Mouse (Mus musculus): ENCODE data around the gene Ube2d1. TPM values are rescaled to one million over a fixed set of nuclear protein-coding genes. Genes with fewer than 3 reads are reported as not detected.
A peak's percentile ranks its signal among the peaks of the same experiment; 100 is the strongest.

The Ube2d1 gene
- polyA plus RNA-seq, 1 experiment from 2014 or later: 177 TPM

GRCm38 (mm10) chr10:71316056-71316455 lies 31.0 kb upstream of the Ube2d1 start:
- no peaks in the 10 kb centered on the region for H3K9me3 ChIP-seq
- no peak overlapping the region for H3K9ac ChIP-seq
- no peaks in the 10 kb centered on the region for H3K36me3 ChIP-seq

DNA sequence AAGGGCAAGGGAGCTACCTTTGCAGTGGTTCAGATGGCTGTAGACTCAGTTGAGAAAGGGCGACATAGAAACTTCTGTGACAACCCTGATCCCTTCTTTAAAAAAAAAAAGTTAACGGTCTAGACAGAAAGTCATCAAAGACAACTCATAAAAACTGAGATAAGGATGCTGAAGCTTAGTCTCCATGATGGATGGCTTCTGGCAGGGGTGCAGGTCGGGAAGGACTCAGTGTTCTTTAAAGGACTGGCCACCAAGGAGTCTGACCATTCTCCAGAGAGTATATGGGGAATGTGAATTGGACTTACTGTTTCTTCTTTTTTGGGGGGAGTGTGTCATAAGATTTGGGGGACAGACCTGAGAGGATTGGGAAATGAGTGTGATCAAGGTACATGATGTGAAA lies 29.5 kb upstream of the Ube2d1 start:
- H3K36me3 ChIP-seq: no peaks in the 10 kb centered on the region

More at GRCm38 (mm10) chr10:71316056-71316455, 31.0 kb upstream of the Ube2d1 start:
- Histone ChIP-seq H3K4me2 (replicated peaks) (no peak overlapping the region), H3K4me1 (no peaks in the 10 kb centered on the region), H3K27ac (no peak overlapping the region), H3K4me3 (no peak overlapping the region), H3K27me3 (replicated peaks) (no peaks in the 10 kb centered on the region)
- 85% methylated on average over 11 of the region's 11 CpGs for WGBS
- ATAC-seq (ENCODE audit: low FRiP score, low read depth): no peak

GRCm38 (mm10) chr10:71310288-71310687 lies 25.2 kb upstream of the Ube2d1 start:
- no peak for ATAC-seq (ENCODE audit: low FRiP score, low read depth)
- Histone ChIP-seq H3K4me2 (replicated peaks) (no peak overlapping the region), H3K27ac (no peak overlapping the region), H3K27me3 (replicated peaks) (no peaks in the 10 kb centered on the region), H3K4me3 (no peak overlapping the region), H3K36me3 (no peaks in the 10 kb centered on the region), H3K9me3 (no peaks in the 10 kb centered on the region), H3K9ac (no peak overlapping the region), H3K4me1 (no peaks in the 10 kb centered on the region)
- WGBS: 68% methylated on average over 3 of the region's 3 CpGs

More for the DNA sequence above, 29.5 kb upstream of the Ube2d1 start:
- no peaks in the 10 kb centered on the region for H3K9me3 ChIP-seq
- no peak overlapping the region for H3K4me3 ChIP-seq
- 82% methylated on average over 3 of the region's 3 CpGs for WGBS
- no peak for ATAC-seq (ENCODE audit: low FRiP score, low read depth)
- no peak overlapping the region for H3K27ac ChIP-seq
- no peaks in the 10 kb centered on the region for H3K4me1 ChIP-seq
- H3K27me3 ChIP-seq (replicated peaks): no peaks in the 10 kb centered on the region
- H3K9ac ChIP-seq: no peak overlapping the region
- no peak overlapping the region for H3K4me2 ChIP-seq (replicated peaks)

DNA sequence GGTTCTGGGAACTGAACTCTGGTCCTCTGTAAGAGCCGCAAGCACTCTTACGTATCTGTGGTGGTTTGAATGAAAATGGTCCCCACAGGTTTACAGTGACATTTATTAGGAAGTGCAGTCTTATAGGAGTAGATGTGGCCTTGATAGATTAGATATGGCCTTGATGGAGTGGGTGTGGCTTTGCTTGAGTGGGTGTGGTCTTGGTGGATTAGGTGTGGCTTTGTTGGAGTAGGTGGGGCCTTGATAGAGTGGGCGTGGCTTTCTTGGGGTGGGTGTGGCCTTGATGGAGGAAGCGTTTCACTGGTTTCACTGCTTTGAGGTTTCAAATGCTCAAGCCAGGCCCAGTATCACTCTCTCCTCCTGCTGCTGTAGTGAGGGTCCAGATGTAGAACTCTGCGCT lies 23.1 kb upstream of the Ube2d1 start:
- H3K4me2 ChIP-seq (replicated peaks): no peak overlapping the region
- H3K4me3 ChIP-seq: no peak overlapping the region
- H3K36me3 ChIP-seq: no peaks in the 10 kb centered on the region
- no peak overlapping the region for H3K27ac ChIP-seq
- no peaks in the 10 kb centered on the region for H3K27me3 ChIP-seq (replicated peaks)
- no peak for ATAC-seq (ENCODE audit: low FRiP score, low read depth)
- WGBS: 89% methylated on average over 5 of the region's 5 CpGs
- H3K4me1 ChIP-seq: no peaks in the 10 kb centered on the region
- H3K9ac ChIP-seq: no peak overlapping the region
- no peaks in the 10 kb centered on the region for H3K9me3 ChIP-seq

DNA sequence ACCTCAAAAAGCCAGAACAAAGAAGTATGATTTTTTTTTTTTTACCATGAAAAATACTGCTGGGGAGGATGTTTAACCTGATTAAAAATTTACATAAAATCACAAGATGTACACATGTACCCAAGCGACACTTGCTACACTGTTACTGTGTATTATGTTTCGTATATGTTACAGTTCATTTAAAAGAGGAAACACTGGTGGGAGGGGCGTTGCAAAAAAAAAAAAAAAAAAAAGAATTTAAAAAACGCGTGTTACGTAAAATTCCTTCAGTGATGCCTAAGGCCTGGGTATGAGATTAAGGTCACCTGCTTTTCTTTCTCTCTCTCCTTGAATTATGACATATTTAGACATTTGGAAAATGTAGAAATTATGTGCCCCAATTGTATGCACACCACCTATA lies 21.7 kb upstream of the Ube2d1 start:
- H3K9me3 ChIP-seq: no peaks in the 10 kb centered on the region
- WGBS: 75% methylated on average over 6 of the region's 6 CpGs
- no peak for ATAC-seq (ENCODE audit: low FRiP score, low read depth)
- no peak overlapping the region for H3K4me2 ChIP-seq (replicated peaks)
- H3K4me3 ChIP-seq: no peak overlapping the region
- H3K9ac ChIP-seq: no peak overlapping the region
- H3K4me1 ChIP-seq: no peaks in the 10 kb centered on the region
- no peaks in the 10 kb centered on the region for H3K27me3 ChIP-seq (replicated peaks)
- no peak overlapping the region for H3K27ac ChIP-seq
- H3K36me3 ChIP-seq: no peaks in the 10 kb centered on the region

- no peak overlapping the region for H3K4me3 ChIP-seq
- peak overlapping the region; percentile 49 for H3K4me2 ChIP-seq (replicated peaks)
- H3K9ac ChIP-seq: no peak overlapping the region
- H3K9me3 ChIP-seq: no peaks in the 10 kb centered on the region
- 28% methylated on average over 6 of the region's 6 CpGs for WGBS
- no peaks in the 10 kb centered on the region for H3K36me3 ChIP-seq
- no peaks in the 10 kb centered on the region for H3K4me1 ChIP-seq
- no peaks in the 10 kb centered on the region for H3K27me3 ChIP-seq (replicated peaks)
- no peak overlapping the region for H3K27ac ChIP-seq
- ATAC-seq (ENCODE audit: low FRiP score, low read depth): 0 out of 2 replicates have a peak, but pooled peaks have one; percentile 51
Measured at GRCm38 (mm10) chr10:71306190-71306589, 21.1 kb upstream of the Ube2d1 start.

- no peak overlapping the region for H3K4me2 ChIP-seq (replicated peaks)
- no peaks in the 10 kb centered on the region for H3K27me3 ChIP-seq (replicated peaks)
- no peak overlapping the region for H3K4me3 ChIP-seq
- H3K9ac ChIP-seq: no peak overlapping the region
- no peak overlapping the region for H3K27ac ChIP-seq
- ATAC-seq (ENCODE audit: low FRiP score, low read depth): no peak
- H3K4me1 ChIP-seq: no peaks in the 10 kb centered on the region
- WGBS: 26% methylated on average over 5 of the region's 5 CpGs
- no peaks in the 10 kb centered on the region for H3K36me3 ChIP-seq
- H3K9me3 ChIP-seq: no peaks in the 10 kb centered on the region
Measured at GRCm38 (mm10) chr10:71302490-71302889, 17.4 kb upstream of the Ube2d1 start.

DNA sequence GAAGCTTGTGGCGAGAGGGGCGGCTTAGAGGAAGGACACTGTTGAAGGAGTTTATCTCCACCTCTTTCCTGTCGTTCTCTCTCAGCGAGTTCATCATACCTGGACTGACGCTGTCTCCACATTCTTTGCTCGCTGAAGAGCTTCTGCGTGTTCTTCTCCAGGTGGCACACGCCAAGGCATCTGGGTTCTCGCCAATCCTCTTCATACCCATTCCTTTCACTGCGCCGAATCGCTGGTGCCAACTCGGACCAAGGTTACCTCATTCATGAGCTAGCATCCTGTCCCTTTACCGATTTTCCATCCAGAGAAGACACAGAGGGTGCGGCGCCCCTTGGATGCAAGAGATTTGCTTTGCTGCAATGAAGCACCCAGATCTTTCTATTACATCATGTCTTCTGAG lies 15.1 kb upstream of the Ube2d1 start:
- Histone ChIP-seq H3K4me2 (replicated peaks) (no peak overlapping the region), H3K27me3 (replicated peaks) (no peaks in the 10 kb centered on the region), H3K9ac (no peak overlapping the region), H3K4me1 (no peaks in the 10 kb centered on the region), H3K9me3 (no peaks in the 10 kb centered on the region), H3K27ac (no peak overlapping the region), H3K36me3 (no peaks in the 10 kb centered on the region), H3K4me3 (no peak overlapping the region)
- ATAC-seq (ENCODE audit: low FRiP score, low read depth): no peak
- 81% methylated on average over 16 of the region's 16 CpGs for WGBS

DNA sequence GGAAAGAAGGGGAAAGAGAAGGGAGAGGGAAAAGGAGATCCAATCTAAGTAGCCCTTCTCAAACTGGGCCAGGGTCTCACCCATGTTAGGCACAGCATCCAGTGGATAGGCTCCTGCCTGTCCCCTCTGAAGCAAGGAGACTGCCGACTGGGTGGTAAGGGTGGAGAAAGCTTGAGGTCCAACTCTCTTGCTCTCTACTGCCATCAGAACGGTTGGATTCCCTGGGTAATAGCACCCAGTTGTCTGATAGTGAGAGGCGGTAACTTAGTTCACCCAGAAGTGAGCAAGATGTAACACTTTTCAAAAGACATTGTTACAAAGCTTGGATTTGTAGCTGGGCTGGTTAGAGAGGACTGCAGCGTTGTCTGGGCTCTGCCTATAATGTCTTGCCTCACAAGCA lies 8.2 kb upstream of the Ube2d1 start:
- H3K4me3 ChIP-seq: no peak overlapping the region
- ATAC-seq (ENCODE audit: low FRiP score, low read depth): no peak
- H3K27ac ChIP-seq: no peak overlapping the region
- H3K4me1 ChIP-seq: peaks cover 7% of the 10 kb centered on the region; the same call in 1 of the 2 replicates
- no peaks in the 10 kb centered on the region for H3K27me3 ChIP-seq (replicated peaks)
- no peak overlapping the region for H3K4me2 ChIP-seq (replicated peaks)
- WGBS: 60% methylated on average over 4 of the region's 4 CpGs
- no peaks in the 10 kb centered on the region for H3K36me3 ChIP-seq
- no peak overlapping the region for H3K9ac ChIP-seq
- no peaks in the 10 kb centered on the region for H3K9me3 ChIP-seq

DNA sequence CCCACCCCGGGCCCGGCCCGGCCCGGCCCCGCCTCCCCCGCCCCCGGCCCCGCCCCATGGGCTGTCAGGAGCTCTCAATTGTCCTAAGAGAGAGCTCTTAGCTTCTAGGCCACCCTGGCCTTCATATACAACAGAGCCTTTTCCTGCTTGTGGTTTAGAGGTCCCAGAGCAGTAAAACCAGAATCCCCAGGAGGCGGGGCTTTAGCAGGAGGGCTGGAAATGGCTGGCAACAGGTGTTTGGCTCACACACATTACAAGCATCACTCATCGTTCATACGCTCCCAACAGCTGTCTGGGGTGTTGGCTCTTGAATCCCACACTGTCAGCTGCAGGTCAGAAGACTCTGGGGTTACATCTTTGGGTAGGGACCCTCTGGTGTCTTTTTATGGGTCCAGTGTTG lies 7.2 kb upstream of the Ube2d1 start:
- Histone ChIP-seq H3K27me3 (replicated peaks) (no peaks in the 10 kb centered on the region), H3K9ac (no peak overlapping the region), H3K27ac (no peak overlapping the region), H3K4me1 (peaks cover 7% of the 10 kb centered on the region; the same call in 1 of the 2 replicates), H3K36me3 (no peaks in the 10 kb centered on the region), H3K4me2 (replicated peaks) (peak overlapping the region; percentile 42), H3K4me3 (no peak overlapping the region), H3K9me3 (no peaks in the 10 kb centered on the region)
- WGBS: 21% methylated on average over 6 of the region's 11 CpGs
- ATAC-seq (ENCODE audit: low FRiP score, low read depth): no peak

DNA sequence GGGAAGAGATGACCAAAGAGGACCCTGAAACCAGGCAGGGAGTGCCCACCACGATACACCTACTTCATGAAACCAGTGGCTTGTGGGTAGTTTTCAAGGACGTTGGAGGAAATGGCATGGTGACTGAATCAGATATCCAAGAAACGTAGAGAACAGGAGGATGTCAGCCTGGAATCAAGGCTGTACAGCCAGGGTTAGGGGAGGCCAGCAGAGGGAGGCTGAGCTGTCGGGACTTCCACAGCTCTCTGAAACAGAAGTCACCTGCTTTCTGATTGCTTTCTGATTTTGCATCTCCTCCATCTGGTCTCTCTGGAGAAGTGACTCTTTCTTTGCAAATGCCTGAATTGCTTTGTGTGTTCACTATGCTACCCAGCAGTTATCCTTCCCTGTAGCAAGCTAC lies 6.7 kb upstream of the Ube2d1 start:
- WGBS: 25% methylated on average over 4 of the region's 4 CpGs
- Histone ChIP-seq H3K4me3 (no peak overlapping the region), H3K36me3 (no peaks in the 10 kb centered on the region), H3K27me3 (replicated peaks) (no peaks in the 10 kb centered on the region), H3K9ac (no peak overlapping the region), H3K4me1 (peaks cover 7% of the 10 kb centered on the region; the same call in 1 of the 2 replicates), H3K4me2 (replicated peaks) (peak overlapping the region; percentile 42), H3K27ac (no peak overlapping the region), H3K9me3 (no peaks in the 10 kb centered on the region)
- ATAC-seq (ENCODE audit: low FRiP score, low read depth): no peak

- no peaks in the 10 kb centered on the region for H3K27me3 ChIP-seq (replicated peaks)
- H3K9me3 ChIP-seq: no peaks in the 10 kb centered on the region
- H3K4me1 ChIP-seq: peaks cover 7% of the 10 kb centered on the region; the same call in 1 of the 2 replicates
- no peak overlapping the region for H3K4me2 ChIP-seq (replicated peaks)
- H3K4me3 ChIP-seq: no peak overlapping the region
- WGBS: 12% methylated on average over 3 of the region's 3 CpGs
- H3K36me3 ChIP-seq: no peaks in the 10 kb centered on the region
- no peak for ATAC-seq (ENCODE audit: low FRiP score, low read depth)
- no peak overlapping the region for H3K9ac ChIP-seq
- no peak overlapping the region for H3K27ac ChIP-seq
Measured at GRCm38 (mm10) chr10:71291179-71291661, 6.2 kb upstream of the Ube2d1 start.

DNA sequence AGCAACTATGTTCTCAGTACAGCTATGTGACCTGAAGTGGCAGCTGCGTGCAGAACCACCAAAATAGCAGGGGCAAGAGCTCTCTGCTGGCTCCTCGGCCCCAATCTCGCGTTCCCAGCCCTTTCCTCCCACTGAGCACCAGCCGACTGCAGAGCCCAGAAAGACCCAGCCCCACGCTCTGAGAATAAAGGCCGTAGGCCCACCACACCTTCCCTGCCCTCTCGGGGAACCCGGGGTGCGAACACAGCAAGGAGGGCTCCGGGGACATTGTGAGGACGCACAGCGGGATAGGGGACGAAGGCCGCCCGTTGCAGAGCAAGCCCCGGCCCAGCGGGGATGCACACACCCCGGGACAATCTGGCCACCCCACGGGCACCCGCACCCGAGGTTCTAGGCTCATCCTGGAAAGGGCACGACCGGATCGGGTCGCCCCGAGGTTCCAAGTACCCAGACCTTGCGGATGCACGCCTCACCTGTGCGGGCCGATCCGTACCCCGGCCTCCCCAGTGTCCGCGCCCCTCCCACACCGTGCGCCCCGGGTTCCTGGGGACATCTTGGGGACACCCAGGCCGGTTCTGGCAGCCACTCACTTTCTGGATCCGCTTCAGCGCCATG lies 444 bp downstream of the Ube2d1 start:
- H3K4me3 ChIP-seq: peak overlapping the region; percentile 89
- peak; percentile 89 for ATAC-seq (ENCODE audit: low FRiP score, low read depth)
- no peaks in the 10 kb centered on the region for H3K27me3 ChIP-seq (replicated peaks)
- H3K36me3 ChIP-seq: no peaks in the 10 kb centered on the region
- under 1% methylated on average over 41 of the region's 41 CpGs for WGBS
- H3K9ac ChIP-seq: peak overlapping the region; percentile 95
- H3K4me2 ChIP-seq (replicated peaks): peak overlapping the region; percentile 70
- H3K9me3 ChIP-seq: no peaks in the 10 kb centered on the region
- H3K27ac ChIP-seq: peak overlapping the region; percentile 60
- peaks cover 21% of the 10 kb centered on the region for H3K4me1 ChIP-seq
